Mouse (Mus musculus) embryo, embryonic 9.5 days (tissue): ENCODE results near the gene Rab17.

Source experiments
- DNase-seq: peaks from one replicate; pipeline ENCODE4 v3.0.0-alpha.2; 2017; ENCODE audit errors: extremely low spot score

The Rab17 gene

GRCm38 (mm10) chr1:90969347-90969784, at the start of gene Rab17:
Gene Rab17, minus strand, starts transcription at chr1:90969661.
- DNase-seq: no peak

GRCm38 (mm10) chr1:91017111-91017758, 47.8 kb upstream of the Rab17 start:
- DNase-seq: peak; percentile 53

- DNase-seq: no peak
Observed at GRCm38 (mm10) chr1:91015571-91015970, 46.1 kb upstream of the Rab17 start.

GRCm38 (mm10) chr1:91013803-91014202, 44.3 kb upstream of the Rab17 start:
- DNase-seq: no peak

- DNase-seq: no peak
Observed at GRCm38 (mm10) chr1:91011336-91011735, 41.9 kb upstream of the Rab17 start.

GRCm38 (mm10) chr1:91010716-91011115, 41.3 kb upstream of the Rab17 start:
- no peak for DNase-seq

GRCm38 (mm10) chr1:91010216-91010615, 40.8 kb upstream of the Rab17 start:
- no peak for DNase-seq

GRCm38 (mm10) chr1:91009266-91009665, 39.8 kb upstream of the Rab17 start:
- DNase-seq: no peak

GRCm38 (mm10) chr1:91008746-91009145, 39.3 kb upstream of the Rab17 start:
- DNase-seq: no peak

GRCm38 (mm10) chr1:91008147-91008682, 38.8 kb upstream of the Rab17 start:
- no peak for DNase-seq

GRCm38 (mm10) chr1:91006708-91007107, 37.2 kb upstream of the Rab17 start:
- DNase-seq: no peak

GRCm38 (mm10) chr1:91006037-91006436, 36.6 kb upstream of the Rab17 start:
- DNase-seq: no peak

GRCm38 (mm10) chr1:91003522-91004253, 34.2 kb upstream of the Rab17 start:
- no peak for DNase-seq

GRCm38 (mm10) chr1:91002641-91003040, 33.2 kb upstream of the Rab17 start:
- DNase-seq: no peak

- DNase-seq: no peak
Observed at GRCm38 (mm10) chr1:91001871-91002539, 32.5 kb upstream of the Rab17 start.

GRCm38 (mm10) chr1:91001101-91001500, 31.6 kb upstream of the Rab17 start:
- DNase-seq: no peak

- DNase-seq: no peak
Observed at GRCm38 (mm10) chr1:90999911-91000601, 30.6 kb upstream of the Rab17 start.

- peak; percentile 50 for DNase-seq
Observed at GRCm38 (mm10) chr1:90998891-90999611, 29.6 kb upstream of the Rab17 start.

GRCm38 (mm10) chr1:90998268-90998890, 28.9 kb upstream of the Rab17 start, which contains the start of gene Lrrfip1:
Gene Lrrfip1, plus strand, starts transcription at chr1:90998737.
- DNase-seq: peak; percentile 65

GRCm38 (mm10) chr1:90997641-90998040, 28.2 kb upstream of the Rab17 start:
- DNase-seq: no peak

- no peak for DNase-seq
Observed at GRCm38 (mm10) chr1:90997136-90997535, 27.7 kb upstream of the Rab17 start.
